Mouse (Mus musculus) colon, adult 2 months (tissue): ENCODE data around the gene Eif2s3x. TPM values are rescaled to one million over a fixed set of nuclear protein-coding genes. Genes with fewer than 3 reads are reported as not detected.

ENCODE experiments used
- polyA plus RNA-seq: library from polyadenylated mRNA; depleted of rRNA; stranded (reverse); fragments of >200 nt; gene quantifications from 2 replicates; pipeline ENCODE4 v1.2.3, GENCODE M21; 2012; rRNA removed

Eif2s3x gene
- polyA plus RNA-seq = 25.7 and 35.7 TPM in 2 replicates

DNA sequence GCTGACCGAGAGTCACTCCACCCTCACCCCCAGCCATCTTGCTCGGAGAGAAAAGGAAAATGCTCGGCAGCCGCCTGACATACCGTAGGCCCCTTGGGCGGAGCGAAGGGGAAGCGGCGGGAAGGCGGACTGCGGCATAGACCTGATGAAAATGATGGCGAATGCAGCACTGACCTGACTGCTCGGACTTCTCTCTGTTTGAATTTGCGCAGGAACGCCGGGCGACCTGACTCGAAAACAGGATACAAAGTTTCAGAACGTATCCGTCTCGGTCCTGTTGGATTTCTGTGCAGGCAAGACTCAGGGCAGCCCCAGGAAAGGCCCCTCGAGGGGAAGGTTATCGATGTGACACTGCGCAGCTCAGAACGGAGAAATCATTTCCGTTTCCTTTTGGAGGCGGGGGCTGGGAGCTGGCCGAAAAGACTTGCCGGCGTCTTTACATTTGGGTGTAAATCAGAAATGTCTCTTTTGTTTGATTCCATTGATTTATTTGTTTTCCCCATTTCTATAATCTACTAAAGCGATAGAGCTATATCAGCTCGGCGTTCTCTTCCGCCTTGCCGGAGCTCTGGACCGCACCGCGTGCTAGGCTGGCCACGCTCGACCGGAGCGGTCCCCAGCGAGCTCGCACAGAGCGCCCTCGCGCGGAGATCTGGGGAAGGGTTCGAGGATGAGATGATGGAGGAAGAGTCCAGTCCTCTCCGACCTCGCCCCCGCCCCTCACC lies at the start of gene Eif2s3x:
Eif2s3x (minus strand) TSS at position 266 of the 725 bp plus-strand sequence.

DNA sequence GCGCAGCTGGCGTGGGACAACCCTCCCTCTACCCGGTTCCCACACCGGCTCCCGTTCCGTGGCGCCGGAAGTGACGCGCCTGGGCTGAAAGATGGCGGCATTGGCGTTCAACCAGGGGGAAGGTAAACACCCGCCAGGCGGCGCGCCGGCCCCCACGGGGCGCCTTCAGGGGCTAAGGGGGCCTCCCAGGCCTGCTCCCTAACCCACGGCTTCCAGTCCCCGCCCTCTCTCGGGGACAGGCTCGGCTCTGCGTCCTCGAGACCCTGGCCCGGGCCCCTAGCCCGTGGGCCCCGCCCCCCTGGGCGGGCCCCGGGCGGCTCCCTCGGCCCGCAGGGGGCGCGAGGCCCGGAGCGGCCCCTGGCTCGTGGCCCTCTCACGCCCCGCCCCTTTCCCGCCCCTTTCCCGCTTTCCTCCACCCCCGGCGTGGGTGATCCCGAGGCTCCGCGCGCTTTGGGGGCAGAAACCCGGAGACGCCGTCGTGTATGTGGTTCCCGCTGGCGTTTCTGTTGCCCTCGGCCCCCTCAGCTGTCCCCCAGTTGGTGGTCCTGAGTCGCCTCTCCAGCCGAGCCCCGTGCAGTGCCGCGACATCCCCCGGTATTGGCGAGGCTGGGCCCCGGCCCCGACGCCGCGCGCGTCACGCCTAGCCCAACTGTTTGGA lies 22.0 kb upstream of the Eif2s3x start, which contains the start of gene Klhl15:
Klhl15 (plus strand) TSS at position 68 of the 658 bp plus-strand sequence.

Other genes starting within 250 kb of the Eif2s3x start
- not detected in 2 replicates for gene AU015836, start 244.2 kb downstream of the Eif2s3x start, polyA plus RNA-seq
- 1.3 and 1.6 TPM in 2 replicates for gene Zfx, start 89.2 kb downstream of the Eif2s3x start, polyA plus RNA-seq
- 10.9 and 11.2 TPM in 2 replicates for gene Klhl15, start 21.7 kb upstream of the Eif2s3x start, polyA plus RNA-seq
- not detected in 2 replicates for gene Fam90a1b, start 153.9 kb upstream of the Eif2s3x start, polyA plus RNA-seq
- 3.3 and 4.3 TPM in 2 replicates for gene Apoo, start 154.3 kb upstream of the Eif2s3x start, polyA plus RNA-seq